Mouse (Mus musculus) intestine, embryonic 14.5 days (tissue): Measurements from ENCODE around the gene Rasl10b. TPM values are rescaled to one million over a fixed set of nuclear protein-coding genes. Genes with fewer than 3 reads are reported as not detected.

ENCODE experiments used
- ATAC-seq: fragments of 200-750 bp; cut with Nextera tagmentation; replicated peaks from 2 replicates; pipeline ENCODE4 v1.8.0; 2017; ENCODE audit warnings: low read depth, moderate number of reproducible peaks, moderate TSS enrichment, moderate library complexity; ENCODE audit not compliant: low FRiP score, low TSS enrichment
- DNase-seq: peaks from one replicate; pipeline ENCODE4 v3.0.0-alpha.2; 2018; ENCODE audit warnings: low spot score
- H3K27ac ChIP-seq: fragments of 300-500 bp; sonication (generic); 2 replicates; pipeline ENCODE4 v1.5.1; 2014; ENCODE audit warnings: low read depth, mild to moderate bottlenecking, control low read depth
- H3K27me3 ChIP-seq: fragments of 300-500 bp; sonication (generic); replicated peaks from 2 replicates; pipeline ENCODE4 v1.6.1; 2014; ENCODE audit warnings: low read length, control low read depth; ENCODE audit not compliant: control insufficient read depth, insufficient read depth
- H3K36me3 ChIP-seq: fragments of 300-500 bp; sonication (generic); 2 replicates; pipeline ENCODE4 v1.6.1; 2014; ENCODE audit warnings: low read length, control low read depth; ENCODE audit not compliant: control insufficient read depth, insufficient read depth
- H3K4me1 ChIP-seq: fragments of 300-500 bp; sonication (generic); replicated peaks from 2 replicates; pipeline ENCODE4 v1.6.1; 2014; ENCODE audit warnings: low read length, control low read depth, mixed read lengths; ENCODE audit not compliant: control insufficient read depth, insufficient read depth
- H3K4me2 ChIP-seq: fragments of 300-500 bp; sonication (generic); 2 replicates; pipeline ENCODE4 v1.6.1; 2014; ENCODE audit warnings: low read length
- H3K4me3 ChIP-seq: fragments of 300-500 bp; sonication (generic); 2 replicates; pipeline ENCODE4 v1.5.1; 2014; ENCODE audit warnings: low read depth, low read length, control low read depth, mixed read lengths
- H3K9ac ChIP-seq: fragments of 300-500 bp; sonication (generic); 2 replicates; pipeline ENCODE4 v1.6.1; 2014; ENCODE audit warnings: mild to moderate bottlenecking, low read length
- H3K9me3 ChIP-seq: fragments of 300-500 bp; sonication (generic); 2 replicates; pipeline ENCODE4 v1.6.1; 2016; ENCODE audit warnings: low read length, control low read depth; ENCODE audit not compliant: control insufficient read depth
- WGBS: fragments of 180-500 bp; shearing (Covaris S2); extraction: QIAGEN DNeasy Blood & Tissue Kit; methylation state at CpG from one replicate; pipeline ENCODE4 v1.1.7; 2014; 5-methylcytosine and 5-hydroxymethylcytosine counted together
- polyA plus RNA-seq: library from polyadenylated mRNA; unstranded; fragments of >200 nt; fragmentation: Nextera tagmentation; extraction: Ambion mirVana; gene quantifications from 2 replicates; pipeline ENCODE4 v1.2.1, GENCODE M21; 2014

Rasl10b gene
- polyA plus RNA-seq, 1 experiment from 2014 or later: 2.3 TPM

GRCm38 (mm10) chr11:83397626-83398025, 11.3 kb upstream of the Rasl10b start:
- no peak for DNase-seq
- H3K9ac ChIP-seq: no peak overlapping the region
- 86% methylated on average over 7 of the region's 7 CpGs for WGBS
- H3K4me2 ChIP-seq: no peak overlapping the region
- no peak overlapping the region for H3K27ac ChIP-seq
- no peaks in the 10 kb centered on the region for H3K27me3 ChIP-seq
- H3K4me3 ChIP-seq: no peak overlapping the region
- no peaks in the 10 kb centered on the region for H3K4me1 ChIP-seq
- ATAC-seq: no peak
- H3K9me3 ChIP-seq: no peaks in the 10 kb centered on the region
- peaks cover 53% of the 10 kb centered on the region for H3K36me3 ChIP-seq

GRCm38 (mm10) chr11:83398724-83399123, 10.2 kb upstream of the Rasl10b start:
- Histone ChIP-seq H3K9me3 (no peaks in the 10 kb centered on the region), H3K27ac (no peak overlapping the region), H3K4me2 (no peak overlapping the region), H3K9ac (no peak overlapping the region), H3K4me3 (no peak overlapping the region), H3K4me1 (no peaks in the 10 kb centered on the region), H3K27me3 (no peaks in the 10 kb centered on the region), H3K36me3 (peaks cover 58% of the 10 kb centered on the region)
- WGBS: 83% methylated on average over 5 of the region's 5 CpGs
- no peak for ATAC-seq
- no peak for DNase-seq

GRCm38 (mm10) chr11:83403787-83404186, 5.2 kb upstream of the Rasl10b start:
- 78% methylated on average over 7 of the region's 7 CpGs for WGBS
- H3K4me2 ChIP-seq: no peak overlapping the region

GRCm38 (mm10) chr11:83406391-83406790, 2.5 kb upstream of the Rasl10b start:
- H3K27ac ChIP-seq: no peak overlapping the region
- ATAC-seq (no peak), DNase-seq (no peak)
- H3K4me2 ChIP-seq: no peak overlapping the region
- H3K27me3 ChIP-seq: 0 out of 2 replicates have a peak, but pooled peaks cover 10% of the 10 kb centered on the region
- H3K4me3 ChIP-seq: no peak overlapping the region
- no peaks in the 10 kb centered on the region for H3K9me3 ChIP-seq
- peaks cover 5% of the 10 kb centered on the region; the same call in 1 of the 2 replicates for H3K4me1 ChIP-seq
- peaks cover 17% of the 10 kb centered on the region for H3K36me3 ChIP-seq
- 54% methylated on average over 3 of the region's 3 CpGs for WGBS
- H3K9ac ChIP-seq: no peak overlapping the region

More at GRCm38 (mm10) chr11:83403787-83404186, 5.2 kb upstream of the Rasl10b start:
- no peaks in the 10 kb centered on the region for H3K9me3 ChIP-seq
- no peak overlapping the region for H3K4me3 ChIP-seq
- ATAC-seq (no peak), DNase-seq (no peak)
- H3K27ac ChIP-seq: no peak overlapping the region
- no peak overlapping the region for H3K9ac ChIP-seq
- H3K36me3 ChIP-seq: peaks cover 23% of the 10 kb centered on the region
- H3K4me1 ChIP-seq: no peaks in the 10 kb centered on the region
- H3K27me3 ChIP-seq: no peaks in the 10 kb centered on the region

GRCm38 (mm10) chr11:83408242-83408641, 695 bp upstream of the Rasl10b start:
- DNase-seq (no peak), ATAC-seq (no peak)
- no peak overlapping the region for H3K9ac ChIP-seq
- no peak overlapping the region for H3K4me3 ChIP-seq
- H3K9me3 ChIP-seq: no peaks in the 10 kb centered on the region
- 0 out of 2 replicates have a peak, but pooled peaks cover 10% of the 10 kb centered on the region for H3K27me3 ChIP-seq
- peaks cover 5% of the 10 kb centered on the region; the same call in 1 of the 2 replicates for H3K4me1 ChIP-seq
- peaks cover 6% of the 10 kb centered on the region for H3K36me3 ChIP-seq
- WGBS: 33% methylated on average over 8 of the region's 8 CpGs
- H3K27ac ChIP-seq: no peak overlapping the region
- H3K4me2 ChIP-seq: no peak overlapping the region

GRCm38 (mm10) chr11:83409792-83410291, 905 bp downstream of the Rasl10b start:
- DNase-seq: peak; percentile 66
- H3K36me3 ChIP-seq: no peaks in the 10 kb centered on the region
- H3K4me1 ChIP-seq: peaks cover 5% of the 10 kb centered on the region; the same call in 1 of the 2 replicates
- H3K4me3 ChIP-seq: peak overlapping the region; percentile 71
- 0 out of 2 replicates have a peak, but pooled peaks cover 10% of the 10 kb centered on the region for H3K27me3 ChIP-seq
- ATAC-seq: peak; percentile 38; the same call in 1 of the 2 replicates
- H3K9ac ChIP-seq: peak overlapping the region; percentile 62
- H3K27ac ChIP-seq: no peak overlapping the region
- H3K9me3 ChIP-seq: no peaks in the 10 kb centered on the region
- H3K4me2 ChIP-seq: peak overlapping the region; percentile 87
- WGBS: 2% methylated on average over 26 of the region's 40 CpGs

GRCm38 (mm10) chr11:83410510-83410909, 1.6 kb downstream of the Rasl10b start:
- Histone ChIP-seq H3K27me3 (0 out of 2 replicates have a peak, but pooled peaks cover 10% of the 10 kb centered on the region), H3K4me3 (peak overlapping the region; percentile 71; the same call in 1 of the 2 replicates), H3K27ac (no peak overlapping the region), H3K9me3 (no peaks in the 10 kb centered on the region), H3K36me3 (no peaks in the 10 kb centered on the region), H3K4me2 (peak overlapping the region; percentile 87), H3K9ac (no peak overlapping the region), H3K4me1 (peaks cover 5% of the 10 kb centered on the region; the same call in 1 of the 2 replicates)
- WGBS: 44% methylated on average over 6 of the region's 6 CpGs
- ATAC-seq: no peak
- DNase-seq: no peak

- H3K36me3 ChIP-seq: no peaks in the 10 kb centered on the region
- DNase-seq: peak; percentile 85
- no peak for ATAC-seq
- H3K27ac ChIP-seq: no peak overlapping the region
- H3K9me3 ChIP-seq: no peaks in the 10 kb centered on the region
- H3K27me3 ChIP-seq: peaks cover 36% of the 10 kb centered on the region
- H3K9ac ChIP-seq: no peak overlapping the region
- 5% methylated on average over 5 of the region's 5 CpGs for WGBS
- H3K4me2 ChIP-seq: no peak overlapping the region
- no peaks in the 10 kb centered on the region for H3K4me1 ChIP-seq
- no peak overlapping the region for H3K4me3 ChIP-seq
These were observed 8.1 kb downstream of the Rasl10b start for GRCm38 (mm10) chr11:83417080-83417479.

- H3K9ac ChIP-seq: no peak overlapping the region
- H3K27ac ChIP-seq: no peak overlapping the region
- WGBS: 85% methylated on average over 7 of the region's 7 CpGs
- H3K4me3 ChIP-seq: no peak overlapping the region
- no peak for DNase-seq
- peaks cover 36% of the 10 kb centered on the region for H3K27me3 ChIP-seq
- H3K4me2 ChIP-seq: no peak overlapping the region
- no peaks in the 10 kb centered on the region for H3K36me3 ChIP-seq
- no peaks in the 10 kb centered on the region for H3K9me3 ChIP-seq
- no peaks in the 10 kb centered on the region for H3K4me1 ChIP-seq
- no peak for ATAC-seq
These were observed 8.8 kb downstream of the Rasl10b start for GRCm38 (mm10) chr11:83417708-83418107.
